Mouse (Mus musculus) liver, adult 2 months (tissue): Measurements from ENCODE around the gene Creb1.

ENCODE experiments used
- CTCF ChIP-seq: fragments of 200-500 bp; IDR thresholded peaks from 2 replicates; pipeline ENCODE4 v1.5.1; 2011; ENCODE audit warnings: low read depth, low read length, control low read depth
- POLR2A ChIP-seq: fragments of 200-500 bp; IDR thresholded peaks from 2 replicates; pipeline ENCODE4 v1.6.1; 2011; ENCODE audit warnings: low read length, control low read depth; ENCODE audit not compliant: insufficient read depth; ENCODE audit errors: extremely low read depth

GRCm38 (mm10) chr1:64609976-64610375, 77.5 kb downstream of the Creb1 start:
- TF ChIP-seq CTCF: no peak
- TF ChIP-seq POLR2A: no peak
